ENCODE assay signal across 17 mouse cellular contexts in genomic region chr2:21058940-21059339, GRCm38 (mm10).
DNase-seq lines count a peak whose midpoint lies in the region; ATAC-seq and TF ChIP-seq lines count a peak whose summit lies in the region.
"Had no signal": no experiment of that assay in that cellular context is flagged by ENCODE, and none has a peak within 500 bp of the region (broad histone marks: within the 10 kb centered on the region; RNA-seq: fewer than 3 reads in every experiment).

No protein-coding gene starts in this region.

- no peaks in the 10 kb centered on the region for H3K9me3 ChIP-seq in forebrain, embryonic 12.5 days
- H3K9me3 ChIP-seq in hindbrain, embryonic 14.5 days (ENCODE audit: control insufficient read depth, low read length): no peaks in the 10 kb centered on the region
- no peaks in the 10 kb centered on the region for H3K9me3 ChIP-seq in midbrain, embryonic 16.5 days (replicated peaks; ENCODE audit: control insufficient read depth, low read length, poor library complexity, severe bottlenecking)
- H3K9me3 ChIP-seq in intestine, postnatal 0 days (ENCODE audit: control insufficient read depth): no peaks in the 10 kb centered on the region
- H3K9me3 ChIP-seq: embryonic facial prominence, embryonic 12.5 days; heart, embryonic 12.5 days; liver, embryonic 15.5 days; stomach, embryonic 15.5 days had no signal

- peak overlapping the region; percentile 48; the same call in 1 of the 2 replicates for H3K27ac ChIP-seq in layer of hippocampus, adult 2 months
- peak overlapping the region; percentile 91 for H3K27ac ChIP-seq in forebrain, embryonic 12.5 days
- 0 out of 2 replicates have a peak overlapping the region, but pooled peaks have one; percentile 84 for H3K27ac ChIP-seq in hindbrain, embryonic 14.5 days
- H3K27ac ChIP-seq in midbrain, embryonic 16.5 days (ENCODE audit: low read length): peak overlapping the region; percentile 82
- no peak overlapping the region for H3K27ac ChIP-seq in intestine, postnatal 0 days (ENCODE audit: low read depth, low read length)
- H3K27ac ChIP-seq: embryonic facial prominence, embryonic 12.5 days; kidney, postnatal 0 days; liver, embryonic 15.5 days; stomach, embryonic 15.5 days had no signal

- DNase-seq in layer of hippocampus, adult 2 months (ENCODE audit: low spot score in 2 of 2): no peak
- DNase-seq in layer of hippocampus, postnatal 36 days: no peak
- no peak for DNase-seq in hindbrain, embryonic 14.5 days (ENCODE audit: low spot score)
- no peak for DNase-seq in embryo, embryonic 10.5 days (ENCODE audit: low spot score)
- DNase-seq: adrenal gland, adult 2 months; cerebellum, postnatal 25 days; thymus, postnatal 14 days had no signal

- no peak overlapping the region for H3K4me3 ChIP-seq in layer of hippocampus, adult 2 months
- no peak overlapping the region for H3K4me3 ChIP-seq in forebrain, embryonic 12.5 days (replicated peaks)
- no peak overlapping the region for H3K4me3 ChIP-seq in hindbrain, embryonic 14.5 days (replicated peaks; ENCODE audit: low read length)
- H3K4me3 ChIP-seq in midbrain, embryonic 16.5 days (ENCODE audit: low read depth, low read length): no peak overlapping the region
- no peak overlapping the region for H3K4me3 ChIP-seq in intestine, postnatal 0 days (ENCODE audit: low read depth, low read length)
- H3K4me3 ChIP-seq: embryonic facial prominence, embryonic 12.5 days; heart, embryonic 12.5 days; liver, embryonic 15.5 days; stomach, embryonic 15.5 days had no signal

- H3K4me2 ChIP-seq in forebrain, embryonic 12.5 days: no peak overlapping the region
- no peak overlapping the region for H3K4me2 ChIP-seq in hindbrain, embryonic 14.5 days (replicated peaks)
- no peak overlapping the region for H3K4me2 ChIP-seq in midbrain, embryonic 16.5 days (ENCODE audit: low read length)
- no peak overlapping the region for H3K4me2 ChIP-seq in intestine, postnatal 0 days (replicated peaks; ENCODE audit: low read depth)
- H3K4me2 ChIP-seq: embryonic facial prominence, embryonic 12.5 days; heart, embryonic 12.5 days; liver, embryonic 15.5 days; stomach, embryonic 15.5 days had no signal

- TF ChIP-seq CTCF in layer of hippocampus, adult 2 months (conservative IDR thresholded peaks at IDR 0.05): no peak
- TF ChIP-seq CTCF in intestine, postnatal 0 days (IDR thresholded peaks at IDR 0.05; ENCODE audit: low read depth): no peak

- no peaks in the 10 kb centered on the region for H3K36me3 ChIP-seq in forebrain, embryonic 12.5 days (replicated peaks)
- H3K36me3 ChIP-seq in hindbrain, embryonic 14.5 days (replicated peaks; ENCODE audit: control insufficient read depth, insufficient read depth): no peaks in the 10 kb centered on the region
- no peaks in the 10 kb centered on the region for H3K36me3 ChIP-seq in midbrain, embryonic 16.5 days (ENCODE audit: control insufficient read depth, insufficient read depth, low read length)
- no peaks in the 10 kb centered on the region for H3K36me3 ChIP-seq in intestine, postnatal 0 days (ENCODE audit: control insufficient read depth, insufficient read depth)
- H3K36me3 ChIP-seq: embryonic facial prominence, embryonic 12.5 days; heart, embryonic 12.5 days; liver, embryonic 15.5 days; stomach, embryonic 15.5 days had no signal

- no peaks in the 10 kb centered on the region for H3K27me3 ChIP-seq in forebrain, embryonic 12.5 days
- H3K27me3 ChIP-seq in hindbrain, embryonic 14.5 days (ENCODE audit: control insufficient read depth, insufficient read depth, low read length): no peaks in the 10 kb centered on the region
- no peaks in the 10 kb centered on the region for H3K27me3 ChIP-seq in midbrain, embryonic 16.5 days (ENCODE audit: control insufficient read depth, insufficient read depth, low read depth, low read length)
- no peaks in the 10 kb centered on the region for H3K27me3 ChIP-seq in intestine, postnatal 0 days (replicated peaks; ENCODE audit: control insufficient read depth, insufficient read depth, low read length)
- H3K27me3 ChIP-seq: embryonic facial prominence, embryonic 12.5 days; heart, embryonic 12.5 days; liver, embryonic 15.5 days; stomach, embryonic 15.5 days had no signal

- ATAC-seq in forebrain, embryonic 12.5 days (ENCODE audit: low FRiP score): no peak
- no peak for ATAC-seq in hindbrain, embryonic 14.5 days (ENCODE audit: low FRiP score)
- ATAC-seq in midbrain, embryonic 16.5 days: 0 out of 2 replicates have a peak, but pooled peaks have one; percentile 36
- ATAC-seq in intestine, postnatal 0 days: no peak
- ATAC-seq: intestine, embryonic 16.5 days; lung, postnatal 0 days had no signal

- H3K9ac ChIP-seq in forebrain, embryonic 12.5 days: 0 out of 2 replicates have a peak overlapping the region, but pooled peaks have one; percentile 17
- H3K9ac ChIP-seq in hindbrain, embryonic 14.5 days: no peak overlapping the region
- H3K9ac ChIP-seq in midbrain, embryonic 16.5 days (ENCODE audit: low read depth, low read length): no peak overlapping the region
- H3K9ac ChIP-seq in intestine, postnatal 0 days (ENCODE audit: low read depth, low read length): no peak overlapping the region
- H3K9ac ChIP-seq: embryonic facial prominence, embryonic 12.5 days; heart, embryonic 12.5 days; liver, embryonic 15.5 days; stomach, embryonic 15.5 days had no signal

- H3K4me1 ChIP-seq in forebrain, embryonic 12.5 days: peaks cover 21% of the 10 kb centered on the region
- H3K4me1 ChIP-seq in hindbrain, embryonic 14.5 days (replicated peaks; ENCODE audit: control insufficient read depth, insufficient read depth, low read length): peaks cover 13% of the 10 kb centered on the region
- peaks cover 17% of the 10 kb centered on the region for H3K4me1 ChIP-seq in midbrain, embryonic 16.5 days (ENCODE audit: control insufficient read depth, insufficient read depth, low read length)
- H3K4me1 ChIP-seq in intestine, postnatal 0 days (replicated peaks; ENCODE audit: control insufficient read depth, insufficient read depth, low read length): no peaks in the 10 kb centered on the region
- H3K4me1 ChIP-seq: embryonic facial prominence, embryonic 12.5 days; heart, embryonic 12.5 days; liver, embryonic 15.5 days; stomach, embryonic 15.5 days had no signal

- WGBS in forebrain, embryonic 12.5 days: 84% methylated on average over 3 of the region's 3 CpGs
- 81% methylated on average over 3 of the region's 3 CpGs for WGBS in hindbrain, embryonic 14.5 days
- 85% methylated on average over 3 of the region's 3 CpGs for WGBS in midbrain, embryonic 16.5 days
- 87% methylated on average over 3 of the region's 3 CpGs for WGBS in intestine, postnatal 0 days
